Mouse (Mus musculus) adrenal gland, adult 10 weeks (tissue): ENCODE measurements around the gene Chst5. TPM values are rescaled to one million over a fixed set of nuclear protein-coding genes. Genes with fewer than 3 reads are reported as not detected.

Source experiments
- polyA plus RNA-seq: library from polyadenylated mRNA; stranded (reverse); fragments of 350-450 nt; fragmentation: Illumina TruSeq; extraction: RNeasy Lipid Tissue Mini Kit (QIAGEN cat#74804); gene quantifications from one replicate; pipeline ENCODE4 v1.2.3, GENCODE M21; 2014; ENCODE audit warnings: low read depth, low replicate concordance

The Chst5 gene
- polyA plus RNA-seq = not detected

DNA sequence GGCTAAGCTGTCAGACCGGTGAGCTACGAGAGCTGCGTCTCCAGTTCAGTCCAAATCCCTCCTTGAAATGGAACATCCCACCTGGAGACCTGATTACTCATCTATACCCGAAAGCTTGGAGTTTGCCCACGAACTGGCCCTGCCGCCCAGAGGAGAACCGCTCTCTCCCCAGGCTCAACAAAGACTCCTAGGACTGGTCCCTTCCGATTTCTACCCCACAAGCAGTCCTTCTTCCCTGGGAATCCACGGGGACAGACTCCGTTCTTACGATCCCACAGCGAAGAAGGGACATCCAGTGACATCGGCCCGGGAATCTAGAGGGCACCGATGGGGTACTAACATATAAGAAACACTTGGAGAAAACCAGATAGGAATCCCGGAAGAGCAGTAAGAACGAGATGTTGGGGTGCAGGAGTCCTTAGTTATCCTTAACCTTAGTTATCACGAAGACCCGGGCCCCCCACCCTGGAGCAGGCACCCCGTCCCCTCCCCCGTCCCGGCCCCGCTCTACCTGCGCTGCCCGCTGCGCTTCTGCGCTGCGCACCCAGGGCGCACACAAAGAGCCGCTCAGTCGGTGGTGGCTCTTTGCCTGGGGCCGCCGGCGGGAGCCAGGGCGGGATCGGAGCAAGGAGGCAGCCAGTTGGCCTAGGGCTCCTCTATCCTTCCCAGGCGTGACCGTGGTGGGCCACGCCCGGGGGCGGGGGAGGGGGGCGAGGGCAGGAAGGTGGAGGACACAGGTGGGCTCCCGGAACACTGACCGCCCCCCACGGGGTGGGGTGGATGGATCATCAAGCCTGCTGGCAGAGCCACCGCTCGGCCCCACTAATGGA lies at the start of gene Chst5:
TSS of gene Chst5 (minus strand) at position 827 of the 830 bp plus-strand sequence.

GRCm38 (mm10) chr8:111940171-111941100 lies 30.2 kb upstream of the Chst5 start, which contains the start of gene Gabarapl2:
Gene Gabarapl2, plus strand, starts transcription at chr8:111940703.

GRCm38 (mm10) chr8:111933348-111934076 lies 23.3 kb upstream of the Chst5 start, which contains the start of gene Tmem231:
Gene Tmem231, minus strand, starts transcription at chr8:111933881.

GRCm38 (mm10) chr8:111876355-111876948 lies 33.8 kb downstream of the Chst5 start, which contains the start of gene Tmem170:
Gene Tmem170, minus strand, starts transcription at chr8:111876750.

GRCm38 (mm10) chr8:111853861-111854501 lies 56.3 kb downstream of the Chst5 start, which contains the start of gene Cfdp1:
Gene Cfdp1, minus strand, starts transcription at chr8:111854291.

Other genes with a start within 250 kb of the Chst5 start
- not detected for gene Ctrb1, start 219.4 kb downstream of the Chst5 start, polyA plus RNA-seq
- 1.4 TPM for gene Bcar1, start 166.6 kb downstream of the Chst5 start, polyA plus RNA-seq
- gene Cfdp1, start 56.2 kb downstream of the Chst5 start, polyA plus RNA-seq = 157 TPM
- gene Tmem170, start 33.7 kb downstream of the Chst5 start, polyA plus RNA-seq = 11.6 TPM
- gene Tmem231, start 23.4 kb upstream of the Chst5 start, polyA plus RNA-seq = 5.0 TPM
- gene Gabarapl2, start 30.3 kb upstream of the Chst5 start, polyA plus RNA-seq = 241 TPM
- gene Adat1, start 81.9 kb upstream of the Chst5 start, polyA plus RNA-seq = 1.6 TPM
- gene Kars, start 100.9 kb upstream of the Chst5 start, polyA plus RNA-seq = 37.7 TPM
- gene Terf2ip, start 101.0 kb upstream of the Chst5 start, polyA plus RNA-seq = 38.5 TPM
- gene Gm6793, start 104.6 kb upstream of the Chst5 start, polyA plus RNA-seq = not detected